9 mouse cellular contexts compared by ENCODE assay signal in the genomic region with DNA sequence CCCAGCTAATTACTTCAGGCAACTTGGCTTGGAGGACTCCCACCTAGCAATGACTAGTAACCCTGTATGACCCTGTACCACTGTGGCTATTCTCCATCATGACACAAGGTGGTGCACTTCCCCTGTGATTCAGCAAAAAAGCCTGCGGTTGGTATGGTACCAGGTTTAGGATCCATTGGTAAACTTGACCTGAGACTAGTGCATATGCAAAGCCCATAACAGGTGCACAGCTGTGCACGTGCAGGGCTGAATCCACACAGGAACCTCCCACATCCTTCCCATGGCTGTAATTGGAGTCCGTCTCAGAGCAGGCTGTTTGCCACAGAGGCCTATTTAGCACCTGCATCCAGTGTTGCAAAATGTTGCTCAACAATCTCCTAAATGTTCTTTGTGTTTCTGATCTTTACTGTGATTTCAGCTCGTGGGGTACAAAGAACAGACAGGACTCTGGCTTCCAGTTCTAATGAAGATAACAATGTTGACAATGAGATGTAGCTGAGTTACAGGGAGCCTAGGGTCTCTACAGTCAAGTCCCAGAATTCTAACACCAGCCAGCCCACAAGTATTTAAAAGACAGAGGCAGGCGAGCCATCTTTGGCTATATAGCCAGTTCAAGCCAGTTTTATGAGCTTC. TPM values are rescaled to one million over a fixed set of nuclear protein-coding genes. Genes with fewer than 3 reads are reported as not detected.
DNase-seq lines count a peak whose midpoint lies in the region; ATAC-seq lines count a peak whose summit lies in the region.
"Had no signal": no experiment of that assay in that cellular context is flagged by ENCODE, and none has a peak within 500 bp of the region (broad histone marks: within the 10 kb centered on the region; RNA-seq: fewer than 3 reads in every experiment).

No protein-coding gene starts in this region.

- H3K9me3 ChIP-seq in heart, embryonic 10.5 days, result no peaks in the 10 kb centered on the region

- no peak overlapping the region for H3K27ac ChIP-seq in heart, embryonic 10.5 days
- H3K27ac ChIP-seq: macrophage had no signal

- no peak for ATAC-seq in cerebellum, adult (ENCODE audit: insufficient number of reproducible peaks, low FRiP score, low TSS enrichment)

- no peaks in the 10 kb centered on the region for H3K4me1 ChIP-seq in heart, embryonic 10.5 days

- 44% methylated on average over 5 of the region's 5 CpGs for WGBS in heart, embryonic 10.5 days

- no peak overlapping the region for H3K4me3 ChIP-seq in heart, embryonic 10.5 days

- no peaks in the 10 kb centered on the region for H3K36me3 ChIP-seq in heart, embryonic 10.5 days

- H3K27me3 ChIP-seq in heart, embryonic 10.5 days (ENCODE audit: insufficient read depth, poor library complexity, severe bottlenecking), result no peaks in the 10 kb centered on the region

- peak; percentile 12 to 24 for DNase-seq in cerebellum, adult 18-20 months
- DNase-seq in T-cell, adult 2 months (ENCODE audit: low spot score), result peak; percentile 32
- peak; percentile 87 for DNase-seq in embryo, embryonic 10.5 days (ENCODE audit: low spot score)
- DNase-seq in heart, embryonic 10.5 days (ENCODE audit: low spot score), result peak; percentile 74
- peak; percentile 49 for DNase-seq in kidney, postnatal 14 days
- peak; percentile 40 to 60 for DNase-seq in lung, adult 18-20 months
- DNase-seq in skeletal muscle tissue, adult 2 months (ENCODE audit: low read depth, low spot score), result peak; percentile 32

RNA-seq across cellular contexts. Expression of a gene that starts 47.2 kb away (rescaled TPM):
- polyA plus RNA-seq in heart, embryonic 10.5 days (2016; fragmentation: Nextera tagmentation; extraction: Ambion mirVana), result not detected in 2 replicates
- polyA plus RNA-seq: macrophage had no signal

RNA-seq across cellular contexts. Expression of a gene that starts 56.9 kb away (rescaled TPM):
- not detected in 2 replicates for polyA plus RNA-seq in heart, embryonic 10.5 days (2016; fragmentation: Nextera tagmentation; extraction: Ambion mirVana)
- polyA plus RNA-seq: macrophage had no signal

Comparison
In these comparisons a context has a peak if more than half of its experiments do, and no peak if none do; other contexts are left out.
1. DNase-seq: peak in every context shown above with its lines; median percentile 87 in embryo, embryonic 10.5 days; 74 in heart, embryonic 10.5 days; 50 in lung, adult 18-20 months; 49 in kidney, postnatal 14 days; 32 in T-cell, adult 2 months; 32 in skeletal muscle tissue, adult 2 months; 18 in cerebellum, adult 18-20 months.